Mouse (Mus musculus) heart, postnatal 25 days (tissue): ENCODE data around the gene Nfic. TPM values are rescaled to one million over a fixed set of nuclear protein-coding genes. Genes with fewer than 3 reads are reported as not detected.

Experiments used
- DNase-seq: peaks from one replicate; pipeline ENCODE4 v3.0.0; 2022; ENCODE audit warnings: low spot score
- intact Hi-C: fragments of 180-260 bp; cut with DNase I; formaldehyde crosslinking; loops from one replicate; pipeline ENCODE4 v1.15.1; 2025
- total RNA-seq, 2 experiments: library from RNA; stranded (reverse); gene quantifications; 2 replicates each; pipeline ENCODE4 v1.2.3; 2021

The Nfic gene
- total RNA-seq, 2 experiments from 2014 or later = 110 to 130 TPM

DNA sequence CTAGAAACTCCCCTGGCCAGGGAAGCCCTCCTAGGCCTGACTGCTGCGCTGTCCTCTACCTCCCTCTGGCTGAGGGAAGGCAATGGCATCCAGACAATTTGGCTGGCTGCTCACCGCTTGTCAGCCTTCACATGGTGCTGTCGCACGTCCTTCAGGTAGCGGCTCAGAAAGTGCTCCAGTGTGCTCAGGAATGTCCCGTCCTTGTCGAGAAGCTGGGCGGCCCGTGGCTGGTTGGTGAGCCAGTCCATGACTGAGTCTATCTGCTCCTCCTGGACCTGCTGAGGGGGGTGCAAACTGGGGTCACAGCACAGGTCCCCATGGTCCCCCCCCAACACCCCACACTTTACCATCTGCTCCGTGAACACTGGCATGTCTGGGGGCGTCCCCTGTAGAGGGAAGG lies 32.6 kb upstream of the Nfic start:
- intact Hi-C loops = no loop called here
- no peak for DNase-seq

GRCm38 (mm10) chr10:81486496-81486895 lies 31.1 kb upstream of the Nfic start:
- intact Hi-C loops = no loop called here
- DNase-seq = no peak

- no peak for DNase-seq
- intact Hi-C loops = no loop called here
Measured at GRCm38 (mm10) chr10:81485479-81486018, 30.1 kb upstream of the Nfic start.

- DNase-seq = no peak
- intact Hi-C loops = no loop called here
Measured at GRCm38 (mm10) chr10:81485060-81485449, 29.6 kb upstream of the Nfic start.

GRCm38 (mm10) chr10:81484441-81485059 lies 29.1 kb upstream of the Nfic start:
- no peak for DNase-seq
- intact Hi-C loops = no loop called here

DNA sequence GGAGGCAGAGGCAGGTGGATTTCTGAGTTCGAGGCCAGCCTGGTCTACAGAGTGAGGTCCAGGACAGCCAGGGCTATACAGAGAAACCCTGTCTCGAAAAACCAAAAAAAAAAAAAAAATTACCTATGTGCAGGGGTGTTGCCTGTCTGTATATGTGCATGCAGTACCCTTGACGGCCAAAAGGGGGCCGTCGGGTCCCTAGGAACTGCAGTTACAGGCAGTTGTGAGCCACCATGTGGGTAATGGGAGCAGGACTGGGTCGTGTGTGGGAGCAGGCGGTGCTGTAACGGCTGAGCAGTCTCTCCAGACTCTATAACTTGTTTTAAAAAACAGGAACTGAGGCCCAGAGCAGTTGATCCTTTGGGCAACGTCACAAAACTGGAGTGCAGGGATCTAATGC lies 28.5 kb upstream of the Nfic start:
- intact Hi-C loops = no loop called here

GRCm38 (mm10) chr10:81482533-81482889 lies 27.1 kb upstream of the Nfic start, which contains the start of gene Celf5:
Gene Celf5 (minus strand): TSS chr10:81482709.
- intact Hi-C loops = no loop called here
- DNase-seq = no peak

More for the DNA sequence above, 28.5 kb upstream of the Nfic start:
- no peak for DNase-seq

DNA sequence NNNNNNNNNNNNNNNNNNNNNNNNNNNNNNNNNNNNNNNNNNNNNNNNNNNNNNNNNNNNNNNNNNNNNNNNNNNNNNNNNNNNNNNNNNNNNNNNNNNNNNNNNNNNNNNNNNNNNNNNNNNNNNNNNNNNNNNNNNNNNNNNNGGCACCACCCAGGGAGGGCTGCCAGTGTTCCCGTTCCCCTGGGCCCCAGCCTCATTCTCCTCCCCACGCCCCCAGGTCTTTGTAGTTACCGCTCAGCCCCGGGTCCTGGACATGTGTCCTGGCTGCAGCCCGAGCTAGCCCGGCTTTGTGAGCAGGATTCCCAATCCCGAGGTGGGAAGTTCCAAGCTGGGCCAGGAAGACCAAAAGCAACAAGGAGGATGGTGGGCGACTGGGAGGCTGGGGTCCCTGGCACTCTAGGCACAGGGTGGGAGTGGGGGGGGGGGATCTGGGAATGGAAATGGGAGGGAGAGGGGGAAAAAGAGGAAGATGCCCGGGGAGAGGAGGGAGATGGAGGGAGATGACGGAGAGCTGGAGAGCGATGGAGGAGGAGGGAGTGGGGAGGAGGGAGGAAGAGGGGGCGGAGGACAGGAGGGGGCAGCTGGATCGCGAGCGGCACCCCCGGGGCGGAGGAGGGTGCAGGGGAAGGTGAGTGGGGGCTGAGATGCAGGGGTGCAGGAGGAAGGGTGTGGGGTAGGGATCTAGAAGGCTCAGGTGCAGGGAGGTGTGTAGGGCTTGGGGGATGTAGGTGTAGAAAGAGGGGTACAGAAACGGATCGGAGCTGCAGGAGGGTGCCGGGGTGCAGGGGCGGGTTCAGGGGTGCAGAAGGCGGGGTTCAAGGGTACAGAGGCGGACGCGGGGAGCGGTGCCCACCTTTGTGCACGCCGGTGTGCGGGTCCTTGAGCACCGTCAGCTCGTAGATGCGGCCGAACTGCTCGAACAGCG lies 26.4 kb upstream of the Nfic start:
- intact Hi-C loops = no loop called here
- no peak for DNase-seq

GRCm38 (mm10) chr10:81474461-81474860 lies 19.0 kb upstream of the Nfic start:
- intact Hi-C loops = no loop called here
- DNase-seq = no peak

GRCm38 (mm10) chr10:81473003-81473451 lies 17.6 kb upstream of the Nfic start:
- intact Hi-C loops = no loop called here
- DNase-seq = no peak

DNA sequence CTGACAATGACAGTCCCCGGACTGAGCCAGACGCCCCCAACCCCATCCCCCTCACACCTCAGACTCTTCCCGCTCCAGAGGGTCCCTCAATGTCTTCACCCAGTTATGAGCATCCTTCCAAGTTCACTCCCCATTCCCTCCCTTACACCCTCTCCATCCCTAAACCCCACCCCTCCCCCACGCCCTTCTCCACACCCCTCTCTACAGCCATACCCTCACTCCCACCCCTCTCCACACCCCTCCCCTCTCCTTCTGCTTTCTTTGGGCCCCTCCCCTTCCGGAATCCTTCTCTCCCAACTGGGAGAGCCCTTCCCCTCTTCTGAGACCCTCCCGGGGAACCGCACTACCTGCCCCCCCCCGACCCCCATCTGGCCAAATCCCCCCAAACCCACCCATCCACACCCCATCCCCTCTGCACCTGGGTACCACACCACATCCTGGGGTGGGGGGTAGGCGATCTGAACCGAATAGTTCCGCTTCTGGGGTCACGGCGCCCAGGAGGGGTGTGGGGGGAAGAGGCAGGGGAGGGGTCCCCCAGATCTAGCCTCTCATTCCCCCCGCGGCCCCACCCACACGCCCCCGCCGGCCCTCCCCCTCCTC lies 17.1 kb upstream of the Nfic start:
- intact Hi-C loops = no loop called here
- no peak for DNase-seq

DNA sequence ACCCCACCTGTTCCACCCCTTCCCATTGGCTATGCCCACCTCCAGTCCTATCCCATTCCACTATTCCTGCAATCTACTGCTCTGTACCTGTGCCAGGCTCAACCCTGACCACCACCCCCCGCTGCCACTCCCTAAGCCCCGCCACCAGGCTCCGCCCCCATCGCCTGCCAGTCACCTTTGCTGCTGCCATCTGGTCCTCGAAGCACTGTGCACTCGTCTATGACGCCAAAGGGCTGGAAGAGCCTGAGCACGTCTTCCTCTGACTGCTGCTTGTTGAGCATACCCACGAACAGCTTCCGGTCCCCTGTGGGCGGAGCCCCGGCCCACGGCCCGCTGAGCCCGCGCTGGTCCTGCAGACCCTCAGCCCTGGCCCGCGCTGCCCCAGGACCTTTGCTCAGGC lies 15.0 kb upstream of the Nfic start:
- intact Hi-C loops = no loop called here
- DNase-seq = no peak

GRCm38 (mm10) chr10:81469253-81469652 lies 13.8 kb upstream of the Nfic start:
- no peak for DNase-seq
- intact Hi-C loops = no loop called here

- DNase-seq = no peak
- intact Hi-C loops = no loop called here
Measured at GRCm38 (mm10) chr10:81467670-81468235, 12.3 kb upstream of the Nfic start.

- intact Hi-C loops = no loop called here
- DNase-seq = no peak
Measured at GRCm38 (mm10) chr10:81466881-81467280, 11.4 kb upstream of the Nfic start.

DNA sequence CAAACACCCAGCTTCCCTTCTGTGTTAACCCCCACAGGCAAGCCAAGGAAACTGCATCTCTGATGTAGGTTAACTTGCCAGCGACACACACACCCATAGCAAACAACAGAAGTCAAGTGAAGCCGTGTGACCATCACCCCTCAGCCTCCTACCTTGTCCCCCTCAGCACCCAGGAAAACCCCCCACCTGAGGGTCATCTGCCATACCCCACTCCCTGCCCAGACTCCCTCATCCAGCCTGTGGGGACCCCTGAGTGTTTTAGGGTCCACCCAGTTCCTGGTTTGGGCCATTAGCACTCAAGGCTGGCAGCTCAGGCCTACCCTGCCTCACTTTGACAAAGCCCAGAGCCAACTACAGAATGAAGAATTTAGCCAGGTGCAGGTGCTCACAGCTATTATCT lies 10.6 kb upstream of the Nfic start:
- intact Hi-C loops = no loop called here
- no peak for DNase-seq

GRCm38 (mm10) chr10:81465265-81465645 lies 9.8 kb upstream of the Nfic start:
- intact Hi-C loops = no loop called here
- DNase-seq = no peak

GRCm38 (mm10) chr10:81464405-81465264 lies 9.2 kb upstream of the Nfic start:
- intact Hi-C loops = no loop called here
- DNase-seq = no peak

DNA sequence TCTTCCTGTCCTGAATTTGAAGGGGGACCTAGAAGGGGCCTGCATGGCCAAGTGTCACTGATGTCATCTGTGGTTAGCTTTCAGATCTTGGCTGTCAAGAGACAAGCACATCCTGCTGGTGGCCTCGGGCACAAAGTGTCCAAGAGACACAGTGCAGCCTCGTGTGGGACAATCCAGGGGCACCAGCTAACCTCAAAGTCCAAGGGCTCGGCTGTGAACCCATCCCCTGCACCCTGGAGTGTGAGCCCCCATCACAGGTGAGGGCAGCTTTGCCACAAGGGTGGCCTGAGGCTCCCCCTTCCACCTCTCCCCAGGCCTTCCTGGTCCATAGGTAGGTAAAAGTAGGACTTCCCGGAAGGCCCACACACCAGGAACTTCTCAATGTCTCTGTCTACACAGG lies 8.1 kb upstream of the Nfic start:
- DNase-seq = no peak
- intact Hi-C loops = no loop called here

GRCm38 (mm10) chr10:81462917-81463316 lies 7.5 kb upstream of the Nfic start:
- intact Hi-C loops = no loop called here
- no peak for DNase-seq
